Mouse (Mus musculus) Patski (cell line): ENCODE measurements at regions not wholly inside any gene's neighbourhood (a gene's known extent, or its start where the extent isn't known, plus 50 kb on each side); places are given as distances from the start of the nearest gene placed in this dataset.

Source experiments
- ATAC-seq: fragments of 100-300 bp; one replicate; pipeline ENCODE4 v1.8.0; 2021
- CTCF ChIA-PET: fragments of 350-600 bp; sonication (Branson Sonifier 250); formaldehyde crosslinking; loops from one replicate; lab custom pipeline; 2022; ENCODE audit warnings: inconsistent platforms; lab: Charles Lee
- POLR2A ChIA-PET: fragments of 350-600 bp; sonication (Branson Sonifier 250); formaldehyde crosslinking; loops from one replicate; lab custom pipeline; 2022; ENCODE audit warnings: antibody characterized with exemption, inconsistent platforms; lab: Charles Lee
- DNase-seq: peaks from one replicate; pipeline ENCODE4 v3.0.0-alpha.2; 2011; ENCODE audit warnings: low read depth, low spot score
- H3K27me3 ChIP-seq: fragments of 371-371 bp; one replicate; pipeline ENCODE4 v1.5.1; 2021
- CTCF ChIP-seq: fragments of 100-300 bp; IDR thresholded peaks from one replicate; pipeline ENCODE4 v1.5.1; 2021
- in situ Hi-C: fragments of 300-500 bp; cut with MboI; formaldehyde crosslinking; loops from 3 replicates; pipeline ENCODE4 v1.11.1; 2018; ENCODE audit warnings: low pct_unique_long_range_greater_than_20kb, mixed read lengths

GRCm38 (mm10) chr7:136209299-136210171 is 493.4 kb upstream of the Mki67 start:
- in situ Hi-C loops = no loop called here
- ATAC-seq (no peak), DNase-seq (no peak)
- TF ChIP-seq CTCF = no peak
- POLR2A ChIA-PET = no interaction called here
- no peaks in the 10 kb centered on the region for H3K27me3 ChIP-seq
- CTCF ChIA-PET = no interaction called here

GRCm38 (mm10) chr7:136212492-136212891 is 496.3 kb upstream of the Mki67 start:
- CTCF ChIA-PET = interaction anchor here (0.8 kb wide), 1 partner anchor 63 kb away, joined by 3 read pairs; no protein-coding TSS in a partner anchor
- POLR2A ChIA-PET = no interaction called here
- in situ Hi-C loops = no loop called here
- no peak for DNase-seq
- TF ChIP-seq CTCF = no peak
- ATAC-seq = no peak
- no peaks in the 10 kb centered on the region for H3K27me3 ChIP-seq

- DNase-seq (no peak), ATAC-seq (no peak)
- CTCF ChIA-PET = interaction anchor here (0.8 kb wide), 1 partner anchor 64 kb away, joined by 3 read pairs; no protein-coding TSS in a partner anchor
- no peaks in the 10 kb centered on the region for H3K27me3 ChIP-seq
- TF ChIP-seq CTCF = no peak
- POLR2A ChIA-PET = no interaction called here
- in situ Hi-C loops = no loop called here
Observed at GRCm38 (mm10) chr7:136213057-136213961, 497.1 kb upstream of the Mki67 start.

- CTCF ChIA-PET = no interaction called here
Observed at GRCm38 (mm10) chr7:136213962-136214308, 497.8 kb upstream of the Mki67 start.

GRCm38 (mm10) chr7:136214415-136214814 is 498.3 kb upstream of the Mki67 start:
- DNase-seq (no peak), ATAC-seq (no peak)
- H3K27me3 ChIP-seq = no peaks in the 10 kb centered on the region
- ChIA-PET CTCF (no interaction called here), POLR2A (no interaction called here)
- in situ Hi-C loops = no loop called here
- TF ChIP-seq CTCF = no peak

More at GRCm38 (mm10) chr7:136213962-136214308, 497.8 kb upstream of the Mki67 start:
- no peaks in the 10 kb centered on the region for H3K27me3 ChIP-seq
- in situ Hi-C loops = no loop called here
- no peak for DNase-seq
- POLR2A ChIA-PET = no interaction called here
- TF ChIP-seq CTCF = no peak
- no peak for ATAC-seq

- no peak for TF ChIP-seq CTCF
- DNase-seq = no peak
- no peaks in the 10 kb centered on the region for H3K27me3 ChIP-seq
- ChIA-PET POLR2A (no interaction called here), CTCF (interaction anchor here (1.0 kb wide), 1 partner anchor 17 kb away, joined by 3 read pairs; no protein-coding TSS in a partner anchor)
- ATAC-seq = no peak
- in situ Hi-C loops = no loop called here
Observed at GRCm38 (mm10) chr7:136216734-136217133, 500.6 kb upstream of the Mki67 start.

- CTCF ChIA-PET = no interaction called here
- POLR2A ChIA-PET = no interaction called here
- in situ Hi-C loops = no loop called here
- TF ChIP-seq CTCF = no peak
- H3K27me3 ChIP-seq = no peaks in the 10 kb centered on the region
- no peak for ATAC-seq
- no peak for DNase-seq
Observed at GRCm38 (mm10) chr7:136219564-136220244, 503.5 kb upstream of the Mki67 start.

- DNase-seq (no peak), ATAC-seq (no peak)
- ChIA-PET POLR2A (no interaction called here), CTCF (no interaction called here)
- no peaks in the 10 kb centered on the region for H3K27me3 ChIP-seq
- no peak for TF ChIP-seq CTCF
- in situ Hi-C loops = no loop called here
Observed at GRCm38 (mm10) chr7:136220245-136221167, 504.3 kb upstream of the Mki67 start.

GRCm38 (mm10) chr7:136221620-136222019 is 505.5 kb upstream of the Mki67 start:
- in situ Hi-C loops = no loop called here
- ChIA-PET CTCF (no interaction called here), POLR2A (no interaction called here)
- no peak for TF ChIP-seq CTCF
- DNase-seq (no peak), ATAC-seq (no peak)
- H3K27me3 ChIP-seq = no peaks in the 10 kb centered on the region

- ChIA-PET CTCF (no interaction called here), POLR2A (no interaction called here)
- H3K27me3 ChIP-seq = no peaks in the 10 kb centered on the region
- no peak for ATAC-seq
- no peak for DNase-seq
- no peak for TF ChIP-seq CTCF
- in situ Hi-C loops = no loop called here
Observed at GRCm38 (mm10) chr7:136226031-136226430, 509.9 kb upstream of the Mki67 start.
